Mouse (Mus musculus) heart, postnatal 0 days (tissue): ENCODE data around the gene Tmem206. TPM values are rescaled to one million over a fixed set of nuclear protein-coding genes. Genes with fewer than 3 reads are reported as not detected.

Source experiments
- ATAC-seq: fragments of 200-750 bp; cut with Nextera tagmentation; 2 replicates; pipeline ENCODE4 v1.8.0; 2017; ENCODE audit warnings: low read depth, moderate number of reproducible peaks, moderate library complexity; ENCODE audit not compliant: insufficient read depth
- DNase-seq: peaks from one replicate; pipeline ENCODE4 v3.0.0-alpha.2; 2016; ENCODE audit warnings: low spot score
- H3K27ac ChIP-seq: fragments of 300-500 bp; sonication (generic); 2 replicates; pipeline ENCODE4 v1.5.1; 2014; ENCODE audit warnings: low read depth, mild to moderate bottlenecking
- H3K27me3 ChIP-seq: fragments of 300-500 bp; sonication (generic); 2 replicates; pipeline ENCODE4 v1.6.1; 2014; ENCODE audit warnings: low read length, mixed read lengths; ENCODE audit not compliant: control insufficient read depth, insufficient read depth
- H3K36me3 ChIP-seq: fragments of 300-500 bp; sonication (generic); replicated peaks from 2 replicates; pipeline ENCODE4 v1.6.1; 2014; ENCODE audit warnings: low read length, mixed read lengths; ENCODE audit not compliant: control insufficient read depth, insufficient read depth
- H3K4me1 ChIP-seq: fragments of 300-500 bp; sonication (generic); 2 replicates; pipeline ENCODE4 v1.6.1; 2014; ENCODE audit warnings: antibody characterized with exemption; ENCODE audit not compliant: control insufficient read depth, insufficient read depth
- H3K4me2 ChIP-seq: fragments of 300-500 bp; sonication (generic); 2 replicates; pipeline ENCODE4 v1.6.1; 2014; ENCODE audit warnings: low read depth, mild to moderate bottlenecking, low read length, moderate library complexity
- H3K4me3 ChIP-seq: fragments of 300-500 bp; sonication (generic); 2 replicates; pipeline ENCODE4 v1.5.1; 2014; ENCODE audit warnings: low read depth, low read length
- H3K9ac ChIP-seq: fragments of 300-500 bp; sonication (generic); replicated peaks from 2 replicates; pipeline ENCODE4 v1.6.1; 2014; ENCODE audit warnings: low read depth, low read length, mixed read lengths
- H3K9me3 ChIP-seq: fragments of 300-500 bp; sonication (generic); replicated peaks from 2 replicates; pipeline ENCODE4 v1.6.1; 2016; ENCODE audit warnings: low read length; ENCODE audit not compliant: control insufficient read depth
- CTCF ChIP-seq: IDR thresholded peaks from 2 replicates; pipeline ENCODE4 v1.5.1; 2016; ENCODE audit warnings: antibody characterized with exemption, control low read depth, low read depth
- EP300 ChIP-seq: IDR thresholded peaks from 2 replicates; pipeline ENCODE4 v1.6.1; 2016; ENCODE audit warnings: antibody characterized with exemption, low read depth
- WGBS: fragments of 180-500 bp; shearing (Covaris S2); extraction: QIAGEN DNeasy Blood & Tissue Kit; methylation state at CpG from one replicate; pipeline ENCODE4 v1.1.7; 2014; 5-methylcytosine and 5-hydroxymethylcytosine counted together
- polyA plus RNA-seq: library from polyadenylated mRNA; unstranded; fragments of >200 nt; fragmentation: Nextera tagmentation; extraction: Ambion mirVana; gene quantifications from 2 replicates; pipeline ENCODE4 v1.2.1, GENCODE M21; 2015
- total RNA-seq: library from RNA; depleted of rRNA; stranded (reverse); fragments of >200 nt; gene quantifications from 2 replicates; pipeline ENCODE4 v1.2.3, GENCODE M21; 2014; ENCODE audit warnings: low replicate concordance; rRNA removed

The Tmem206 gene
- total RNA-seq (5.3 and 11.4 TPM in 2 replicates), polyA plus RNA-seq (10.4 and 10.9 TPM in 2 replicates)

DNA sequence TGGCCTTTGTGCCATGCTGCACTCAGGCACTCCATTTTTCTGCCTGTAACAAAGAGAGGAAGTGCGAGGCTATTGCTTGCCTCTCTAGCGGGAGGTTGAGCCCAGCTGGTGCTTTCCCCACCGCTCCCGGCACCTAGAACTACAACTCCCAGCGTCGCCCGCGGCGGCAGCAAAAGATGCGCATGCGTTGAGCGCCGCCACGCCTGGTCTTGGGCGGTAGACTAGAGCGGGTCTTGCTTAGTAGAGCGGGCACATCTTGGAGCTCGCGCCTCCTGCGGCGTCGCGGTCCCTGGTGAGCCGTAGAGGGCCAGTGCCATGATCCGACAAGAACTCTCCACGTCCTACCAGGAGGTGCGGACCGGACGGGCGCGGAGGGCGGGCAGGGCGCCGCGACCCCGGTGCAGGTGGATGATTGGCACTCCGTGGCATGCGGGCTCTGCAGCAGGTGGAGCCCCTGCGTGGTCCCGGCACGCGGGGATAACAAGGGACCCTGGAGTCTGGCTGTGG, at the start of gene Tmem206:
TSS of gene Tmem206 (plus strand) at position 187 of the 507 bp plus-strand sequence.
- 0 out of 2 replicates have a peak, but pooled peaks cover 10% of the 10 kb centered on the region for H3K4me1 ChIP-seq

DNA sequence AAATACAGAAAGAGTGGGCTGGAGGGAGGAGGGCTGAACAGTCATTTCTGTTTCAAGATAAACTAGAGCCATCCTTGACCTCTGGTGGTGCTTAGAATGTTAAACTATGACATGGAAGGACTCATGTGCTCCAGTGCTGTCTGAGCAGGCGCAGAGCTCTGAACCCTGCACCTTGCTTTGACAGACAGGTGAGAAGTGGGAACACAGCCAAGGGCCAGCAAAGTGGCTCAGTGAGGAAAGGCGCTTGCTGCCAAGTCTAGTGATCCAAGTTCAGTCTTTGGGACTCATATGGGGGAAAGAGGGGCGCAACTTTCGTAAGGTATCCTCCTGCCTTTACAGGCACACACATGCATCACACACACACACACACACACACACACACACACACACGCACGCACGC, 49.5 kb upstream of the Tmem206 start:
- 97% methylated on average over 7 of the region's 7 CpGs for WGBS
- Histone ChIP-seq H3K27ac (no peak overlapping the region), H3K9ac (no peak overlapping the region), H3K36me3 (no peaks in the 10 kb centered on the region), H3K4me3 (no peak overlapping the region), H3K27me3 (no peaks in the 10 kb centered on the region), H3K4me1 (no peaks in the 10 kb centered on the region), H3K4me2 (no peak overlapping the region), H3K9me3 (no peaks in the 10 kb centered on the region)
- DNase-seq (no peak), ATAC-seq (no peak)
- TF ChIP-seq EP300 (no peak), CTCF (no peak)

More for the DNA sequence above, at the start of gene Tmem206:
- Histone ChIP-seq H3K9me3 (no peaks in the 10 kb centered on the region), H3K4me3 (peak within 1 kb of the TSS; percentile 77), H3K27me3 (no peaks in the 10 kb centered on the region), H3K4me2 (peak within 1 kb of the TSS; percentile 97), H3K27ac (peak within 1 kb of the TSS; percentile 31), H3K36me3 (no peaks in the 10 kb centered on the region), H3K9ac (peak within 1 kb of the TSS; percentile 62)
- no peak for TF ChIP-seq CTCF
- WGBS, result under 1% methylated on average over 38 of the region's 42 CpGs
- peak; percentile 96 for ATAC-seq
- DNase-seq, result peak; percentile 95

DNA sequence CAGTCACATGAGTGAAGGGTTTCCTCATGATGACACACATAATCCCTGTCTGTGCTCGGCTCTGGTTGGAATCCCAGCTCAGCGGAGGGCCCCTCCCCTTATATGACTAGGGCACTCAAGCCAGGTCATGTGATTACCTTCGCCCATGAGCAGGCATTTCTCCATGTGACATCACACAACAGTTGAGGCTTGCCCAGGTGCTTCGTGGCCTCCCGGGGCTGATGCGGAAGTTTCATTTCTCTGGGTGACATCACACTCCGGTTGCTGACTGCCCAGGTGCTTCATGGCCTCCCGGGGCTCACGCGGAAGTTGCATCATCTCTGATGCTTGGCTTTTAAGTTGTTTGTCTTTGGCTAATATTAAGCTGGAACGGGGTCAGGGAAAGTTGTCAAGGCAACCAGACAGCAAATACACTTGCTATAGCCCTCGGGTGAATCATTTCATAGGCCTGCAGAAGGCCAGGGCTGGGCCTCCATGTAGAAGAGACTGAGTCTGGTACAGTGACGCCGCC, 48.1 kb upstream of the Tmem206 start:
- WGBS, result 56% methylated on average over 14 of the region's 14 CpGs
- Histone ChIP-seq H3K9me3 (no peaks in the 10 kb centered on the region), H3K9ac (no peak overlapping the region), H3K36me3 (no peaks in the 10 kb centered on the region), H3K4me3 (no peak overlapping the region), H3K27ac (no peak overlapping the region), H3K4me1 (no peaks in the 10 kb centered on the region), H3K27me3 (no peaks in the 10 kb centered on the region), H3K4me2 (no peak overlapping the region)
- no peak for DNase-seq
- no peak for ATAC-seq
- TF ChIP-seq EP300, result no peak

DNA sequence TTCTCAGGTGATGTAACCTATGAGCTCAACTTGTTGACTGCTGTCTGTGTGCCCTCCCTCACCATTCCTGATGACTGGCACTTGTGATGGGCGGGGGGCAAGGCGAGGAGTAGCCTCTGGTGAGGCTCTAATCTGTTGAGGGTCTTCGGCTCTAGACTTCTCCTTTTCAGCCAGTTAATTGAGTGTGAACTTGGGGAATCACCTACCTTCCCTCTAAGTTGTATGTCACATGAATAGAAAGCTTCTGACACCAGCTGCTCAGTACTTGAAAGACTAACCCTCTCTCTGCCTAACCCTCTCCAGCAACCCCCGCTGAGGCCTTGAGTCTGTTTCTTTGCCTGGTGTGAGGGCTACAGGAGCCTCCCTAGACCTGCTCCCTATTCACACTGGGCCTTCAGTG, 47.4 kb upstream of the Tmem206 start:
- Histone ChIP-seq H3K27ac (no peak overlapping the region), H3K36me3 (no peaks in the 10 kb centered on the region), H3K27me3 (no peaks in the 10 kb centered on the region), H3K9ac (no peak overlapping the region), H3K4me1 (no peaks in the 10 kb centered on the region), H3K9me3 (no peaks in the 10 kb centered on the region), H3K4me2 (no peak overlapping the region), H3K4me3 (no peak overlapping the region)
- WGBS, result 75% methylated on average over 4 of the region's 4 CpGs
- ATAC-seq (no peak), DNase-seq (no peak)
- TF ChIP-seq CTCF (no peak), EP300 (no peak)

DNA sequence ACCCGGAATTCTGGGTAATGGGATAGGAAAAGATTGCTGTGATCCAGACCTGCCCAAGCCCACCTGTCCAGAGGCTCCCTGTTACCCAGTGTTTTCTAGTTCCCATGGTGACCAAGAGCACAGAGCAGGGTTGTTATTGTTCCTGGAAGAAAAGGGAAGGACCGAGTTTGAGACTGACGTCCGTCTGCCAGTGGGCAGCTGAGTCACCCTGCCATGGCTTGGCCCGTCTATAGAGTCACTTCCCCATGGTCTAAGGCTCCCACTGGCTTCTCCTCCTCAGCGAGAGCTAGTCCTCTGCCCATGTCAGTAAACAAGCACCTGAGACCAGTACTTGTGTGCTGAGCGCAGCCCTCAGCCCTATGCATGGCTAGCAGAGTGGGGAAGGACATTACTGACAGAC, 44.5 kb upstream of the Tmem206 start:
- no peak for DNase-seq
- no peaks in the 10 kb centered on the region for H3K36me3 ChIP-seq
- 68% methylated on average over 7 of the region's 7 CpGs for WGBS
- H3K9ac ChIP-seq, result no peak overlapping the region
- ATAC-seq, result no peak
- H3K4me1 ChIP-seq, result no peaks in the 10 kb centered on the region
- H3K27ac ChIP-seq, result no peak overlapping the region
- H3K4me3 ChIP-seq, result no peak overlapping the region
- H3K9me3 ChIP-seq, result no peaks in the 10 kb centered on the region
- H3K4me2 ChIP-seq, result no peak overlapping the region
- no peaks in the 10 kb centered on the region for H3K27me3 ChIP-seq
- TF ChIP-seq CTCF (no peak), EP300 (no peak)

DNA sequence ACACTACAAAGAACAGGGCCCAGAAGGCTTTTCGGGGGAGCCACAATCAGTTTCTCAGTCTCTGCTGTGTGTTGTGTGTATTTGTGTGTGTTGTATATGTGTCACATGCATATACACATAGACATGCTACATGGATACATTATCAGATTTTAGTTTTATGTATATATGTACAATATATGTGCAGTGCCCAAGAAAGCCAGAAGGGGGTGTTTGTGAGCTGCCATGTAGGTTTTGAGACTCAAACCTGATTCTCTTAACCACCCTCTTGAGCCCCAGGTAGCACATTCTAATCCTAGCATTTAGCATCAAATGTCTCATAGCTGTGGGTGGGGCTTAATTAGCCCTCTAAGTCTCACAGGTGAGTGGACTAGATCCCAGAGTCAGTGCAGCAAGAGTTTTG, 43.4 kb upstream of the Tmem206 start:
- WGBS, result 87% methylated on average over 1 of the region's 1 CpGs
- TF ChIP-seq EP300, result no peak
- no peak for TF ChIP-seq CTCF
- no peak overlapping the region for H3K4me3 ChIP-seq
- DNase-seq (no peak), ATAC-seq (no peak)
- no peaks in the 10 kb centered on the region for H3K36me3 ChIP-seq
- no peaks in the 10 kb centered on the region for H3K27me3 ChIP-seq
- H3K4me2 ChIP-seq, result no peak overlapping the region
- no peak overlapping the region for H3K9ac ChIP-seq
- H3K4me1 ChIP-seq, result no peaks in the 10 kb centered on the region
- no peak overlapping the region for H3K27ac ChIP-seq
- no peaks in the 10 kb centered on the region for H3K9me3 ChIP-seq
